Mouse (Mus musculus) MEL-GATA-1-ER (cell line): ENCODE measurements at regions not wholly inside any gene's neighbourhood (a gene's known extent, or its start where the extent isn't known, plus 50 kb on each side); places are given as distances from the start of the nearest gene placed in this dataset.

Experiments used
- DNase-seq: peaks from one replicate; pipeline ENCODE4 v3.0.0-alpha.2; 2012; ENCODE audit warnings: low read depth; ENCODE audit errors: extremely low read depth

GRCm38 (mm10) chr3:21961091-21961490 lies 115.4 kb upstream of the Tbl1xr1 start:
- no peak for DNase-seq

DNA sequence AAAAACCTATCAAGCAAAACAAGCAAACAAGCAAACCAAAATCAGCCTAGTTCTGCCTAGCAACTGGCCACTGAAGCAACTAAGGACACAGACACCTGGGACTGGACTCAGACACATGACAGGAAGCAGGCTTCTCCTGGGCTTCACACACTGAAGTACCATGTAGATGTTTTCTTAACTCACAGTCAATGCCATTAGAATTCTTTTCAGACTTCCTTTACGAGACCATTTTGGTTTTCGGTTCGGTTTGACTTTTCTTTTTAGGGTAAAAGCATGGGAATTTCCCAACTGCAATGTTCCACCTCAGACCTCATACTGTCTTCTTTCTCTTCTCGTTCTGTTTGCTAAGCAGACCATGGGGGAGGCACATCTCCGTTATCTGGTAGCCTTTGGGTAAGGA lies 114.7 kb upstream of the Tbl1xr1 start:
- no peak for DNase-seq

GRCm38 (mm10) chr3:21962360-21962782 lies 114.1 kb upstream of the Tbl1xr1 start:
- DNase-seq, result no peak

DNA sequence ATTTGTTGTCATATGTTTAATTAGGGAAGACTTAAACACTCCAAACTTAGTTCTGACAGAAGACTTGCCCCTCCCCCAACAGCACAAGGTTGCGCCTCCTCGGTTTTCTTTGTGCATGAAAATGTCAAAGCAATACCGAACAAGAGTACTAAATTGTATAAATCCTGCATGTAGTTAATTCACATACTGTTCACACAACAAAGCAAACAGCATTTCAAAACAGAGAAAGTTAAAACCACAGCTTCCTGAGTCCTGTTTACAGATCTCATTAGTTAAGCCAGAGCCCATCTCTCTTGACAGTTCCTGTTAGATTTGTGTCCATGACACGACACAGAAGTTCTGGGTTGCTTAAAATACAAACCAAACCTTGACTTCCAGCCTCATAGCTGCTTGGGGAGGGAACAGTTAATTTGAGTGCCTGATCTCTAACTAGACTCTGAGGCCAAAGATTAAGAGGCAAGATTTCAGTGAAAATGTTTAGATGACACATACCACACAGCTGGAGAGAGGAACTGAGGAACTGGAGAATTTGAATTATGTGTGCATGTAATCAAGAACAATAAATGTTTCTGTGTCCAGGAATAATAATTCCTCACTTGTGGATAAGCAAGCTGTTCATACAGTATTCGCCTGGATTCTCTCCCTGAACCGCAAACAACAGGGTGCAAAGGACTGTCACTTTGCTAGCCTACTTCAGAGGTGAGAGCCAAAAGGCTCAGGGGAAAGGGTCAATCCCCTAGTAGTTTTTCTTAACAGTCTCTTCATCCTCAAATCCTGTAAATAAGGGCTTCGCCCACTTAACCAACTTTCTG lies 113.3 kb upstream of the Tbl1xr1 start:
- DNase-seq, result no peak

- no peak for DNase-seq
These were observed 112.6 kb upstream of the Tbl1xr1 start for GRCm38 (mm10) chr3:21963733-21964351.

DNA sequence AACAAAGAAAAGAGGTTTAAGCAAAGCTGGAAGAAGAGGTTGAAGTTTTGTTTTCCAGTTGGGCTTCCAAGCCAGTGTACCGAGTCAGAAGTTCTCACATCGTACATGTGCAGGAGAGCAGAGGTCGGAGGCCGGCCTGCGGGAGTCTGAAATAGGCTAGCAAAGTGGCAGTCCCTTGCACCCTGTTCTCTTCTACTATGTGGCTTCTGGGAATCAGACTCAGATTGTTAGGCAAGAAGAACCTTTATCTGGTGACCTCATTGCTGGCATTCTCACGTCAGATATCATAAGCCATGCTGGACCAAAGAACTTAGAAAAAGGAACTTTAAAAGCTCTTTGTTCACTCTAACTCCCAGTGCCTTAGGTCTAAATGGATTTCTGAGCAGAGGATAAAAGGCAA lies 112.0 kb upstream of the Tbl1xr1 start:
- no peak for DNase-seq

DNA sequence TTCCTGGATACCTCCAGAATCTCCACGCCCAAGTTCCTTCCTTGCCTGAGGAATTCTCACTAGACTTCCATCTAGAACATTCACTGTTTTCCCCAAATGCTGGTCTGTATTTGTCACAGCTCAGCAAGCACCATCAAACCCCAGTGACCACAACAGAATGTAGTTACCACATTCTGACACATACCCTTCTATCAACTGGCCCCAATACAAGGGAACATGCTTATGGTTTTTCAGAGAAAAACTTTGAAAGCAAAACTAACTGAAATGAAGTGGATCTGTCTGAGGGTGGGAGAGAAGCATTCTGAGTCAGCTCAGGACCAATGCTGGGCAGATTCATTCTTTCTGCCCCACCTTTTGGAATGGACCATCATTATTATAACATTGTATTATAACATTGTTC lies 110.9 kb upstream of the Tbl1xr1 start:
- no peak for DNase-seq

DNA sequence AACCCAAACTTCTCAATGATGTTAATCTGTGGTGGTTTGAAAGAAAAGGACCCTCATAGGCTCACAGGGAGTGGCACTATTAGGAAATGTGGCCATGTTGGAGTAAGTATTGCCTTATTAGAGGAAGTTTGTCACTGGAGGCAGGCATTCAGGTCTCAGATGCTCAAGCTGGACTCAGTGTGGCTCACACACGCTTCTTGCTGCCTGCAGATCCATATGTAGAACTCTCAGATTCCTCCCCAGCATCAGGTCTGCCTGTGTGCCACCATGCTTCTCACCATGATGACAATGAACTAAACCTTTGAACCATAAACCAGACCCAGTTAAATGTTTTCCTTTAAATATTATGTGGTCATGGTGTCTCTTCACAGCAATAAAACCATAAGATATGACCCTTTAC lies 104.7 kb upstream of the Tbl1xr1 start:
- no peak for DNase-seq

- no peak for DNase-seq
These were observed 103.3 kb upstream of the Tbl1xr1 start for GRCm38 (mm10) chr3:21973153-21973552.

DNA sequence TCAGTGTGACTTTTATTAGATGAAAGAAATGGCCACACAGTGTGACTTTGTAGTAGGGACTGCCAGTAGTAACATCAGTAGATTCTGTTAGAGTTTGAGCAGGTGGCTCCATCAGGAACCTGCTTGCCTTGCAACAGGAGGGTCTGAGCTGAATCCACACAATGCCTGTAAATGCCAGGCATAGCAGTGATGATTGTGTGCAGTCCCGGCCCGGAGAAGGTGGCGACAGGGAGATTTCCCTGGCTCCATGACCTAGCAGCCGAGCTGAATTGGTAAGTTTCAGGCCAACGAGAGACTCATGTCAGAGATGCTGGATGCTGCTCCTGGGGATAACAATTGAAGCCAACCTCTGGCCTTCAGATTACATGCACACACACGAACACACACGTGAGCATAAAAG lies 102.8 kb upstream of the Tbl1xr1 start:
- no peak for DNase-seq

GRCm38 (mm10) chr3:21974766-21975165 lies 101.7 kb upstream of the Tbl1xr1 start:
- DNase-seq, result no peak

GRCm38 (mm10) chr3:21977775-21978174 lies 98.7 kb upstream of the Tbl1xr1 start:
- DNase-seq, result peak; percentile 75

DNA sequence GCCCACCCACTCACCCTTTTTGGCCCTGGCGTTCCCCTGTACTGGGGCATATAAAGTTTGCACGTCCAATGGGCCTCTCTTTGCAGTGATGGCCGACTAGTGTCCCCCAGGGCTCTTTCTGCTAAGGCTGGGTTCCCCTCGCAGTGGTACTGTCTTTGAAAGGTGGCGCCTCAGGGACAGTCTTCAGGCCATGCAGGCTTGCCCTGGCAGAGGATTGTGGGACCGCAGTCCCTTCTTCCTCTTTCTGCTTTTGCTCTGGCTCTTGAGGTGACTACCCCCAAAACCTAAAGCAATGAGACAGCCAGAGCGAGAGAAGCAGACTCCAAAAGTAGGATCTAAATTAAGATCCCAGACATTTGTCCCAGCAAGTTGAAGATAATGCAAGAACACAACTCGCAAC lies 93.5 kb upstream of the Tbl1xr1 start:
- no peak for DNase-seq

- no peak for DNase-seq
These were observed 92.3 kb upstream of the Tbl1xr1 start for GRCm38 (mm10) chr3:21983993-21984725.

- DNase-seq, result no peak
These were observed 91.6 kb upstream of the Tbl1xr1 start for GRCm38 (mm10) chr3:21984807-21985206.

- DNase-seq, result peak; percentile 59
These were observed 90.1 kb upstream of the Tbl1xr1 start for GRCm38 (mm10) chr3:21986164-21986892.

GRCm38 (mm10) chr3:21986893-21987250 lies 89.6 kb upstream of the Tbl1xr1 start:
- no peak for DNase-seq

- peak; percentile 50 for DNase-seq
These were observed 88.9 kb upstream of the Tbl1xr1 start for GRCm38 (mm10) chr3:21987455-21988009.

DNA sequence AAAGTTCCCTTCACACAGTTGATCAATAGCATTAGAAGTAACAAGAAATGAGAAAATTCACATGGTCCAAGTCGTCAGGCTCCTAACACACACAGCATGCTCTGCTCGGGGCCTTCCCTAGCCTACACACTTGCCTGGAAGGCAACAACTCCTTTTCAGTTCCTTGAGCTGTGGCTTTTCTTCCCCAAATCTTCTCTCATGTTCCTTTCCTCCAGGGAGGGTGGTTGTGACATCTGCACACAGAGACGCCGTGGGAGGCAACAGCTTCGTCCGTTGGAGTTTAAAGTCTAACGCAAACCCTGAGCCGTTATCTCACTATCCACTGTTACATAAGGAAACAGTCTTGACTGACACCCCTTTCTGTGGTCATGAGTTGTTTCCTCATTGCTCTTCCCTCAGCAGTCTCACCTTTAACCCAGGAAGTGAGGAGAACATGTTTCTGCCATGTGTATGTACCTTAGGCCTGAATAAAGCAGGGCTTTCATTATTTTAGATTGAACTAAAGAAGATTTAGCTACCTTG lies 88.4 kb upstream of the Tbl1xr1 start:
- peak; percentile 93 for DNase-seq

GRCm38 (mm10) chr3:21990526-21990925 lies 85.9 kb upstream of the Tbl1xr1 start:
- DNase-seq, result no peak

- peak; percentile 82 for DNase-seq
These were observed 84.7 kb upstream of the Tbl1xr1 start for GRCm38 (mm10) chr3:21991681-21992152.
